Mouse (Mus musculus) brain, embryonic 14.5 days (tissue): ENCODE measurements around the gene Rnf185. TPM values are rescaled to one million over a fixed set of nuclear protein-coding genes. Genes with fewer than 3 reads are reported as not detected.

Source experiments
- DNase-seq: peaks from one replicate; pipeline ENCODE4 v3.0.0-alpha.2; 2011; ENCODE audit warnings: low read depth
- CTCF ChIP-seq: fragments of 200-500 bp; IDR thresholded peaks from 2 replicates; pipeline ENCODE4 v1.5.1; 2012; ENCODE audit warnings: inconsistent platforms, mild to moderate bottlenecking, moderate library complexity, borderline replicate concordance; ENCODE audit not compliant: insufficient read depth, insufficient read length; ENCODE audit errors: extremely low read depth
- POLR2A ChIP-seq: fragments of 200-500 bp; IDR thresholded peaks from 2 replicates; pipeline ENCODE4 v1.6.1; 2012; ENCODE audit warnings: mild to moderate bottlenecking, inconsistent platforms, borderline replicate concordance; ENCODE audit not compliant: poor library complexity, insufficient read depth, insufficient read length, severe bottlenecking; ENCODE audit errors: extremely low read depth
- polyA plus RNA-seq: library from polyadenylated mRNA; depleted of rRNA; stranded (reverse); fragments of >200 nt; gene quantifications from 2 replicates; pipeline ENCODE4 v1.2.3, GENCODE M21; 2012; rRNA removed

Gene Rnf185
- polyA plus RNA-seq, 1 experiment: 46.9 TPM

DNA sequence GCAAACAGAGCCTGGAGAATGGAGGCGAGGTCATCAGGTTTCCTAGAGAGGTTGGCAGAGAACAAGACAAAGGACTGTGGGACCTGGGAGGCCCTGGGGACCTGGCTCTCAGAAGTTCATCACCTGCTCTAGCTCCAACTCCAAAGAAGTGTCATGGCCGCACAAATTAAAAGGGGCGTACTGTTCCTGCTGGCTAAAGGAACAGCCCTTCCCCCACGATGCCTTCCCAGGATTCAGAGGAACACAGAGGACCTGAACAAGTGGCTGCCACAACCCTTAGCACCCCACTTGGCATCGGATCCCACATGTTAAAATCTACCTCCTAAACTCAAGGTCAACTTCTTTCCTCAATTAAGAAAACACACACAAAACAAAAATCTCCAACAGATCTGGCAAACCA lies 82.7 kb downstream of the Rnf185 start:
- TF ChIP-seq POLR2A (no peak), CTCF (no peak)

DNA sequence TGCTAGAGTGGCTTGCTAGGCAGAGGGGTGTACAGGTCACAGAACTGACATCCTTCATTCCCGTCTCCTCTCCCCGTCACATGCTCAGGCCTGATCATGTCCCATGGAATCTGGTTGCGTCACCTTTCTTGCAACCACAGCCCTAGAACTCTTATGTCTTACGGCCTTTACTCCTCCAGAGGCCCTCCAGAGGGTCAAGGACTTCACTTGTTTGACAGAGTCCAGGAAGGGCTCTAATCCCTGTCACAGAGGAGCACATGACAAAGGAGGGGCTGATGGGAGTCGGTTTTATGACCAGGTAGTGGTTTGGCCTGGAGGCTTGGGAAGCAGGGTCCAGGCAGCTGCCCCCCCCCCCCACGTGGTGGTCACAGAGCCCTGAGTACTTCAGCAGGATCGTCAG lies 83.2 kb downstream of the Rnf185 start:
- no peak for TF ChIP-seq POLR2A
- TF ChIP-seq CTCF: no peak
- no peak for DNase-seq

More for the DNA sequence above, 82.7 kb downstream of the Rnf185 start:
- no peak for DNase-seq

DNA sequence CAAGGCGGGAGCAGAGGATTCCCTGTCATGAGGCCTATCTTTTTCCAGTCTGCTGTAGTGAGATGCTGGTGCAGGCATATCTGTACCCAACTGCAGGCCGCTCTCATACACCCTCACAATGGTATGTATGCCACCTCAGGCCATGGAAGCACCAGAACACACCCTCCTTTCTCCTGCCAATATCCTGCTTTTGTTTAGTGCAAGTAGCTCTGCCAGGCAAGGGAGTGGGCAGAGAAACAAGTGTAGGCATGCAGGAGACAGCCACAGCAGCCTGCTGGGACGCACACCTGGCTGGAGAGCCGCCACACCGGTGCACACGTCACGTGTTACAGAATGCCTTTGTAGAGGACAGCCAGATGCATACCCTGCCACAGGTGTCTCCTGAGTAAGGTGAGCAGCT lies 85.8 kb downstream of the Rnf185 start:
- TF ChIP-seq CTCF (no peak), POLR2A (no peak)
- DNase-seq: no peak

Other genes starting within 250 kb of the Rnf185 start
- gene Eif4enif1, start 250.0 kb downstream of the Rnf185 start, polyA plus RNA-seq: 84.5 and 87.3 TPM in 2 replicates
- gene Drg1, start 185.9 kb downstream of the Rnf185 start, polyA plus RNA-seq: 85.8 and 96.3 TPM in 2 replicates
- gene Patz1, start 163.5 kb downstream of the Rnf185 start, polyA plus RNA-seq: 96.7 and 102 TPM in 2 replicates
- 17.0 and 24.6 TPM in 2 replicates for gene Pik3ip1, start 122.0 kb downstream of the Rnf185 start, polyA plus RNA-seq
- 131 and 211 TPM in 2 replicates for gene Limk2, start 43.2 kb downstream of the Rnf185 start, polyA plus RNA-seq
- gene Pla2g3, start 35.9 kb upstream of the Rnf185 start, polyA plus RNA-seq: 1.2 and 1.3 TPM in 2 replicates
- 2.2 and 4.1 TPM in 2 replicates for gene Inpp5j, start 52.5 kb upstream of the Rnf185 start, polyA plus RNA-seq
- gene Selenom, start 62.3 kb upstream of the Rnf185 start, polyA plus RNA-seq: 57.4 and 65.9 TPM in 2 replicates
- gene Smtn, start 88.2 kb upstream of the Rnf185 start, polyA plus RNA-seq: 5.8 and 12.7 TPM in 2 replicates
- gene Morc2a, start 196.8 kb upstream of the Rnf185 start, polyA plus RNA-seq: 35.0 and 49.1 TPM in 2 replicates